ENCODE assay signal across 14 mouse cellular contexts in genomic region chr11:33882731-33883328, GRCm38 (mm10).
DNase-seq lines count a peak whose midpoint lies in the region.
"Had no signal": no experiment of that assay in that cellular context is flagged by ENCODE, and none has a peak within 500 bp of the region (broad histone marks: within the 10 kb centered on the region; RNA-seq: fewer than 3 reads in every experiment).

No protein-coding gene starts in this region.

- DNase-seq in adrenal gland, adult (ENCODE audit: inconsistent age in 2 of 2, low spot score in 1 of 2), result peak; percentile 73 to 75
- DNase-seq in adrenal gland, postnatal 14 days, result no peak
- DNase-seq in ovary, adult 18-20 months (ENCODE audit: low spot score), result peak; percentile 17
- no peak for DNase-seq in ovary, postnatal 36 days (ENCODE audit: low spot score)
- peak; percentile 75 for DNase-seq in fat pad, adult 2 months (ENCODE audit: extremely low read depth, low read depth, low spot score)
- no peak for DNase-seq in thymus, postnatal 36 days
- DNase-seq in spleen, adult 18-20 months, result no peak
- DNase-seq in gastrocnemius, postnatal 4 days (ENCODE audit: low spot score in 2 of 2), result no peak
- DNase-seq: cerebellum, adult 8-10 months; gastrocnemius, postnatal 36 days; heart, postnatal 14 days; kidney, adult 8-10 months; kidney, postnatal 25 days; lung, adult 2 months had no signal

Comparison
In these comparisons a context has a peak if more than half of its experiments do, and no peak if none do; other contexts are left out.
1. DNase-seq: peak in adrenal gland, adult (2 of 2), ovary, adult 18-20 months (single experiment) and fat pad, adult 2 months (single experiment); none in adrenal gland, postnatal 14 days (single experiment), ovary, postnatal 36 days (single experiment), thymus, postnatal 36 days (0 of 2), spleen, adult 18-20 months (0 of 2) and gastrocnemius, postnatal 4 days (0 of 2).